Mouse (Mus musculus) embryonic facial prominence, embryonic 10.5 days (tissue): ENCODE data around the gene Surf1. TPM values are rescaled to one million over a fixed set of nuclear protein-coding genes. Genes with fewer than 3 reads are reported as not detected.
A peak's percentile ranks its signal among the peaks of the same experiment; 100 is the strongest.
"Not testable (repeated sequence)": the region's sequence is repeated elsewhere in the genome, so short reads cannot be mapped to it uniquely, and the experiment has no call there.

Experiments used
- DNase-seq: peaks from one replicate; pipeline ENCODE4 v3.0.0-alpha.2; 2017; ENCODE audit warnings: low spot score
- H3K27ac ChIP-seq: fragments of 300-500 bp; sonication (generic); replicated peaks from 2 replicates; pipeline ENCODE4 v1.5.1; 2016; ENCODE audit warnings: mild to moderate bottlenecking
- H3K27me3 ChIP-seq: fragments of 300-500 bp; sonication (generic); replicated peaks from 2 replicates; pipeline ENCODE4 v1.6.1; 2016; ENCODE audit warnings: low read depth, mild to moderate bottlenecking; ENCODE audit not compliant: poor library complexity, severe bottlenecking
- H3K36me3 ChIP-seq: fragments of 300-500 bp; sonication (generic); replicated peaks from 2 replicates; pipeline ENCODE4 v1.6.1; 2016; ENCODE audit warnings: mild to moderate bottlenecking, moderate library complexity
- H3K4me1 ChIP-seq: fragments of 300-500 bp; sonication (generic); 2 replicates; pipeline ENCODE4 v1.6.1; 2016
- H3K4me3 ChIP-seq: fragments of 300-500 bp; sonication (generic); 2 replicates; pipeline ENCODE4 v1.5.1; 2016; ENCODE audit warnings: mild to moderate bottlenecking, moderate library complexity
- H3K9me3 ChIP-seq: fragments of 300-500 bp; sonication (generic); 2 replicates; pipeline ENCODE4 v1.6.1; 2016; ENCODE audit warnings: mild to moderate bottlenecking
- WGBS: fragments of 180-500 bp; shearing (Covaris S2); methylation state at CpG from one replicate; pipeline ENCODE4 v1.1.7; 2016; 5-methylcytosine and 5-hydroxymethylcytosine counted together
- polyA plus RNA-seq: library from polyadenylated mRNA; unstranded; fragments of >200 nt; fragmentation: Nextera tagmentation; extraction: Ambion mirVana; gene quantifications from 2 replicates; pipeline ENCODE4 v1.2.1, GENCODE M21; 2016

Surf1 gene
- polyA plus RNA-seq, 1 experiment from 2014 or later = 48.6 TPM

DNA sequence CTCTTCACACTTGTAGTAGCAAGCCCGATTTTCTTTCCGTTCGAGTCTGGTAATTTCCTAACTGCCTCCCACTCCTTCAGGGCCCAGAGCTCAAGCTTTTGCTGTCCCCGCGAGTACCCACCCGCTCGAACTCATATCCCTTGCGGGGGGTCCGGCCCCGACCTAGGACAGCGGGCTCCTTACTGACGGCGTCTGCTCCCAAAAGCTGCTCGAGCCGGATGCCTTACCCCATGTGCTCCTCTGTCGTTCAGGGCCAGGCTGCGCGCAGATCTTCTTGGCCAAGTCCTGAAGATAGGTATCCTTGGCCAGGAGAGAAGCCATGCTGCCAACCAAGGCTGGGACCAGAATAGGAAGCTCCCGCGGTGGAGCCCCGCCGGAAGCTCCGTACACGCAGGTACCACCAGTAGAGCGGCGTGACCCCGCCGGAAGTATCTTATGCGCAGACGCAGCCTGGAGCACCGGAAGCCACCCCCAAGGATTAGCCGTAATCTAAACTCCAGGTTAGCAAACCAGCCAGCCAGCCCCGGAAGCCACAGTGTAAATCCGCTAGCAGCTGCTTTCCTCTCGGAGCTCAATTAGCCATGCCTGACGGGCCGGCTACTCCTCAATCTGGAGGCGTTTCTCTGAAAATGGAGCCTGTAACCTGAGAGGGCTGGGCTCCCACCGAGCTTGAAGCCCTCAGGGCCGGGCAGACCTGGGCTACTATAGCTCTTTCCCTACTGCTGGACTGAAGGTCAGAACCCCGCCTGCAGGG lies 13.7 kb downstream of the Surf1 start, which contains the start of gene Surf6:
Gene Surf6 (minus strand): TSS at position 413 of the 754 bp plus-strand sequence.
- H3K27me3 ChIP-seq = no peaks in the 10 kb centered on the region
- no peaks in the 10 kb centered on the region for H3K9me3 ChIP-seq
- H3K36me3 ChIP-seq = peaks cover 71% of the 10 kb centered on the region
- peak within 1 kb of the TSS; percentile 81 for H3K4me3 ChIP-seq
- WGBS = under 1% methylated on average over 41 of the region's 41 CpGs
- DNase-seq = peak; percentile 97
- H3K27ac ChIP-seq = peak within 1 kb of the TSS; percentile 80
- peaks cover 31% of the 10 kb centered on the region for H3K4me1 ChIP-seq

GRCm38 (mm10) chr2:26901834-26902400 lies 14.4 kb downstream of the Surf1 start:
- H3K4me3 ChIP-seq = peak overlapping the region; percentile 81
- 13% methylated on average over 7 of the region's 7 CpGs for WGBS
- H3K36me3 ChIP-seq = peaks cover 71% of the 10 kb centered on the region
- peaks cover 27% of the 10 kb centered on the region for H3K4me1 ChIP-seq
- no peaks in the 10 kb centered on the region for H3K9me3 ChIP-seq
- H3K27me3 ChIP-seq = no peaks in the 10 kb centered on the region
- no peak for DNase-seq
- peak overlapping the region; percentile 80 for H3K27ac ChIP-seq

DNA sequence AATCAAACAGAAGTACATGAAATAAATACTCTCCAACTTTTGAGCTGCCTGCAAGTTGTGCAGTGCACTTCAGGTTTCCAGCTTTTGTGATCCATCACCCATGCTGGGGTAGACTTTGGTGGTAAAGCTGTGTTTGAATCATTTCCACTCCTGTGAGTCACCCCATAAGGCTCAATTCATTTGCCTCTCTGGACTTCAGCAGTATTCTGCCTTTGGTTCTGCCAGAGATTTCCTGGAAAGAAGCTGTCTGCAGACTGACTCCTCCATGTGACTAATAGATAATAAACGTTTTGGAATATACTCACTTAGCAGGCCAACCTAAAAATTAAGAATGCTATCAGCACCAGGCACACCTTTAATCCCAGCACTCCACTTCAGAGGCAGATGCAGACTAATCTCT lies 15.6 kb downstream of the Surf1 start:
- peaks cover 71% of the 10 kb centered on the region for H3K36me3 ChIP-seq
- H3K27ac ChIP-seq = no peak overlapping the region
- H3K9me3 ChIP-seq = no peaks in the 10 kb centered on the region
- no peaks in the 10 kb centered on the region for H3K27me3 ChIP-seq
- no peak for DNase-seq
- peaks cover 27% of the 10 kb centered on the region for H3K4me1 ChIP-seq
- H3K4me3 ChIP-seq = no peak overlapping the region
- WGBS = 67% methylated on average over 1 of the region's 1 CpGs

GRCm38 (mm10) chr2:26895898-26896297 lies 20.4 kb downstream of the Surf1 start:
- peaks cover 99% of the 10 kb centered on the region for H3K36me3 ChIP-seq
- WGBS = 87% methylated on average over 4 of the region's 4 CpGs

DNA sequence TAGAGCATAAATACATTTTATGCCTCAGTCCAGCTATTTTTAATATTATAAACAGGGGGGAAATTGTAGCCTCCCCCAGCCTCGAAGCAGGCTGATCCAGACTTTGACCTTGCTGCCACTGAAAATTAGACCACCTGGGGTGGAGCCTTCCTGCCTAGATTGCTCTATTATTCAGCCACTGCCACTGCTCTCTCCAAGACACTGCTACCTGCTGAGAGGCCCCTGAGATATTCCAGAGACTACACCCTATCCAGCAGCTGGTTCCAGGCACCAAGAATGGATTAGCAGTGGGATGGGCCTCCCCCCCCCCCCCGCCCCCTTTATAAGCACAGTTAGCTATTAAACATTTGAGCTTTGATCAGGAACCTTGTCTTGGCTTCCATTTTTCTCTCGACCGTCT lies 30.2 kb downstream of the Surf1 start:
- 71% methylated on average over 4 of the region's 4 CpGs for WGBS
- not testable (repeated sequence) for H3K4me1 ChIP-seq, H3K27ac ChIP-seq, DNase-seq, H3K27me3 ChIP-seq, H3K4me3 ChIP-seq
- Histone ChIP-seq H3K9me3 (peaks cover 14% of the 10 kb centered on the region; the same call in 1 of the 2 replicates), H3K36me3 (peaks cover 44% of the 10 kb centered on the region)

More at GRCm38 (mm10) chr2:26895898-26896297, 20.4 kb downstream of the Surf1 start:
- no peak overlapping the region for H3K27ac ChIP-seq
- peaks cover 2% of the 10 kb centered on the region for H3K4me1 ChIP-seq
- no peak overlapping the region for H3K4me3 ChIP-seq
- no peak for DNase-seq
- no peaks in the 10 kb centered on the region for H3K9me3 ChIP-seq
- H3K27me3 ChIP-seq = no peaks in the 10 kb centered on the region

- not testable (repeated sequence) for DNase-seq, H3K4me1 ChIP-seq, H3K27ac ChIP-seq, H3K4me3 ChIP-seq, H3K27me3 ChIP-seq
- Histone ChIP-seq H3K9me3 (peaks cover 14% of the 10 kb centered on the region; the same call in 1 of the 2 replicates), H3K36me3 (peaks cover 38% of the 10 kb centered on the region)
- WGBS = 80% methylated on average over 2 of the region's 2 CpGs
Measured at GRCm38 (mm10) chr2:26885541-26885940, 30.8 kb downstream of the Surf1 start.

DNA sequence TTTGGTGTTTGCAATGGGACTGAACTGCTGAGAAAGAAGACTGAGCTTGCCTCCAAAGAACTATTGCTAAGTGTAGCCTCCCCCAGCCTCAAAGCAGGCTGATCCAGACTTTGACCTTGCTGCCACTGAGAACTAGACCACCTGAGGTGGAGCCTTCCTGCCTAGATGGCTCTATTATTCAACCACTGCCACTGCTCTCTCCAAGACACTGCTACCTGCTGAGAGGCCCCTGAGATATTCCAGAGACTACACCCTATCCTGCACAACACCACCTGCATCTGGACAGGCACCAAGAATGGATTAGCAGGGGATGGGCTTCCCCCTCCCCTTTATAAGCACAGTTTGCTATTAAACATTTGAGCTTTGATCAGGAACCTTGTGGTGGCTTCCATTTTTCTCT lies 37.8 kb downstream of the Surf1 start:
- no peak for DNase-seq
- H3K4me3 ChIP-seq = no peak overlapping the region
- peaks cover 7% of the 10 kb centered on the region; the same call in 1 of the 2 replicates for H3K9me3 ChIP-seq
- H3K27me3 ChIP-seq = no peaks in the 10 kb centered on the region
- H3K27ac ChIP-seq = no peak overlapping the region
- no peaks in the 10 kb centered on the region for H3K4me1 ChIP-seq
- no peaks in the 10 kb centered on the region for H3K36me3 ChIP-seq

GRCm38 (mm10) chr2:26870666-26871065 lies 45.7 kb downstream of the Surf1 start:
- no peak for DNase-seq
- Histone ChIP-seq H3K36me3 (no peaks in the 10 kb centered on the region), H3K27me3 (0 out of 2 replicates have a peak, but pooled peaks cover 3% of the 10 kb centered on the region), H3K9me3 (no peaks in the 10 kb centered on the region), H3K4me3 (no peak overlapping the region), H3K27ac (no peak overlapping the region), H3K4me1 (no peaks in the 10 kb centered on the region)
- WGBS = 73% methylated on average over 6 of the region's 6 CpGs

- Histone ChIP-seq H3K9me3 (no peaks in the 10 kb centered on the region), H3K4me1 (no peaks in the 10 kb centered on the region), H3K4me3 (no peak within 1 kb of the TSS), H3K36me3 (no peaks in the 10 kb centered on the region), H3K27ac (no peak within 1 kb of the TSS), H3K27me3 (no peaks in the 10 kb centered on the region)
- no peak for DNase-seq
- WGBS = 67% methylated on average over 3 of the region's 3 CpGs
Measured at GRCm38 (mm10) chr2:26864879-26865278, 51.5 kb downstream of the Surf1 start, which contains the start of gene Abo. Gene Abo, minus strand, starts transcription at chr2:26864979.

Other genes with a start within 250 kb of the Surf1 start
- not detected in 2 replicates for gene Lcn4, start 245.2 kb downstream of the Surf1 start, polyA plus RNA-seq
- gene Abo, start 51.6 kb downstream of the Surf1 start, polyA plus RNA-seq = not detected in 2 replicates
- gene Surf6, start 13.7 kb downstream of the Surf1 start, polyA plus RNA-seq = 33.5 and 37.1 TPM in 2 replicates
- 87.2 and 91.1 TPM in 2 replicates for gene Med22, start 5.9 kb downstream of the Surf1 start, polyA plus RNA-seq
- 720 and 721 TPM in 2 replicates for gene Rpl7a, start 5.8 kb downstream of the Surf1 start, polyA plus RNA-seq
- gene Surf2, start 163 bp downstream of the Surf1 start, polyA plus RNA-seq = 56.7 and 58.5 TPM in 2 replicates
- gene Surf4, start 17.4 kb upstream of the Surf1 start, polyA plus RNA-seq = 158 and 160 TPM in 2 replicates
- 0.11 and 0.14 TPM in 2 replicates for gene Stkld1, start 17.5 kb upstream of the Surf1 start, polyA plus RNA-seq
- 56.0 and 59.1 TPM in 2 replicates for gene Rexo4, start 47.9 kb upstream of the Surf1 start, polyA plus RNA-seq
- gene Adamts13, start 56.9 kb upstream of the Surf1 start, polyA plus RNA-seq = not detected in 2 replicates
- gene Cacfd1, start 93.4 kb upstream of the Surf1 start, polyA plus RNA-seq = 91.0 and 97.4 TPM in 2 replicates
- 1.4 and 2.3 TPM in 2 replicates for gene Slc2a6, start 111.5 kb upstream of the Surf1 start, polyA plus RNA-seq
- 0.17 TPM in 1 of 2 replicates, not detected in the other for gene Mymk, start 155.6 kb upstream of the Surf1 start, polyA plus RNA-seq
- 2.1 and 3.0 TPM in 2 replicates for gene Adamtsl2, start 162.8 kb upstream of the Surf1 start, polyA plus RNA-seq
- gene Fam163b, start 226.0 kb upstream of the Surf1 start, polyA plus RNA-seq = 0.06 and 0.10 TPM in 2 replicates
- 0.25 and 0.87 TPM in 2 replicates for gene Dbh, start 248.7 kb upstream of the Surf1 start, polyA plus RNA-seq